Mouse (Mus musculus) embryonic facial prominence, embryonic 10.5 days (tissue): ENCODE measurements around the gene Pon2. TPM values are rescaled to one million over a fixed set of nuclear protein-coding genes. Genes with fewer than 3 reads are reported as not detected.
"Not testable (repeated sequence)": the region's sequence is repeated elsewhere in the genome, so short reads cannot be mapped to it uniquely, and the experiment has no call there.

Experiments used
- DNase-seq: peaks from one replicate; pipeline ENCODE4 v3.0.0-alpha.2; 2017; ENCODE audit warnings: low spot score
- H3K27ac ChIP-seq: fragments of 300-500 bp; sonication (generic); replicated peaks from 2 replicates; pipeline ENCODE4 v1.5.1; 2016; ENCODE audit warnings: mild to moderate bottlenecking
- H3K27me3 ChIP-seq: fragments of 300-500 bp; sonication (generic); replicated peaks from 2 replicates; pipeline ENCODE4 v1.6.1; 2016; ENCODE audit warnings: low read depth, mild to moderate bottlenecking; ENCODE audit not compliant: poor library complexity, severe bottlenecking
- H3K36me3 ChIP-seq: fragments of 300-500 bp; sonication (generic); replicated peaks from 2 replicates; pipeline ENCODE4 v1.6.1; 2016; ENCODE audit warnings: mild to moderate bottlenecking, moderate library complexity
- H3K4me1 ChIP-seq: fragments of 300-500 bp; sonication (generic); 2 replicates; pipeline ENCODE4 v1.6.1; 2016
- H3K4me3 ChIP-seq: fragments of 300-500 bp; sonication (generic); 2 replicates; pipeline ENCODE4 v1.5.1; 2016; ENCODE audit warnings: mild to moderate bottlenecking, moderate library complexity
- H3K9me3 ChIP-seq: fragments of 300-500 bp; sonication (generic); 2 replicates; pipeline ENCODE4 v1.6.1; 2016; ENCODE audit warnings: mild to moderate bottlenecking
- WGBS: fragments of 180-500 bp; shearing (Covaris S2); methylation state at CpG from one replicate; pipeline ENCODE4 v1.1.7; 2016; 5-methylcytosine and 5-hydroxymethylcytosine counted together
- polyA plus RNA-seq: library from polyadenylated mRNA; unstranded; fragments of >200 nt; fragmentation: Nextera tagmentation; extraction: Ambion mirVana; gene quantifications from 2 replicates; pipeline ENCODE4 v1.2.1, GENCODE M21; 2016

Pon2 gene
- polyA plus RNA-seq, 1 experiment from 2014 or later: 22.9 TPM

- no peak for DNase-seq
- Histone ChIP-seq H3K36me3 (no peaks in the 10 kb centered on the region), H3K27ac (no peak overlapping the region), H3K4me1 (no peaks in the 10 kb centered on the region), H3K9me3 (no peaks in the 10 kb centered on the region), H3K4me3 (no peak overlapping the region), H3K27me3 (no peaks in the 10 kb centered on the region)
- WGBS: 95% methylated on average over 3 of the region's 3 CpGs
These were observed 59.5 kb downstream of the Pon2 start for GRCm38 (mm10) chr6:5238799-5239198.

DNA sequence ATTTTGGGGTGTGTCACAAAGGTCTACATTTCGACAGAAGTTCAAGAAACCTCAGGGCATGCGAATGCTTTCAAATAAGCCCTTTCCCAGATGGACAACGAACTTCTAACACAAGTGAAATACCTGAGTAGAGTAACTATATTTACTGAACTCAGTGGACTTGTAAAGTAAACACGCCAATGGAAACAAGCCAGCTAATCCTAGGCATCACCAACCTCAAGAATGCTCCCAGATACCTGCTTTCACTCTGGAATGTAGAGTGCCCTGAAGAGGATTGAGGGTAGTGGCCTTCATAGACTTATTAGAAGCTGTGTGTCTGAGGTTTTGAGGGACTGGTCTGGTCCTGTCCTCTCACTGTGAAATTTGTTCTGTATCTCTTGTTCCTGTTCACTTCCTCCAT, 60.7 kb downstream of the Pon2 start:
- Histone ChIP-seq H3K4me1 (no peaks in the 10 kb centered on the region), H3K27ac (no peak overlapping the region), H3K27me3 (no peaks in the 10 kb centered on the region), H3K36me3 (no peaks in the 10 kb centered on the region), H3K4me3 (no peak overlapping the region), H3K9me3 (no peaks in the 10 kb centered on the region)
- 85% methylated on average over 4 of the region's 4 CpGs for WGBS
- no peak for DNase-seq

DNA sequence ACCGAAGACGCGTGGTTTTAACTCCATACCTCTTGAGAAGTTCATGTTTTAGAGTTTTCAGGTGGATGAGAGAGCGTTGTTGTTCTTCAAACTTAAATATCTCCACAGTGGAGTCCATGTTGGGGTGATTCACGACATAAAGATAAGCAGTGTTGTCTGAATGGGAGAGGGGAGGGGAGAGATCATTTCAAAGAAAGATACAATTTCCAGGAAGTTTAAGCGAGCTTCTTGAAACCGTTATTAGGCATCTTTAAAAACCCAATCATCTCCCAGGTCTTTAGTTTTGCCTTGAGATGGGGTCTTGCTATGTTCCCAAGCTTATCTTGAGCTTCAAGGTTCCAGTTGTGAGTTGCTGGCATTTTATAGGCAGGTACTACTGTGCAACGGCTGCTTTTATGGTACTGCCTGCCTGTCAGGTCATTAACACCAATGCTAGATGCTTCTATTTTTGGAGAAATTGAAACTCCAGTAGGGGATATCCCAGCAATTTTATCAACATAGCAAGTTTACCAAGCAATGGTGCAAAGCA, 61.3 kb downstream of the Pon2 start:
- Histone ChIP-seq H3K4me3 (no peak overlapping the region), H3K27me3 (no peaks in the 10 kb centered on the region), H3K4me1 (no peaks in the 10 kb centered on the region), H3K9me3 (no peaks in the 10 kb centered on the region), H3K27ac (no peak overlapping the region), H3K36me3 (no peaks in the 10 kb centered on the region)
- DNase-seq: no peak
- WGBS: 89% methylated on average over 8 of the region's 8 CpGs

- H3K36me3 ChIP-seq: no peaks in the 10 kb centered on the region
- no peak for DNase-seq
- no peaks in the 10 kb centered on the region for H3K9me3 ChIP-seq
- no peaks in the 10 kb centered on the region for H3K4me1 ChIP-seq
- H3K27me3 ChIP-seq: no peaks in the 10 kb centered on the region
- 78% methylated on average over 3 of the region's 3 CpGs for WGBS
- no peak overlapping the region for H3K4me3 ChIP-seq
- H3K27ac ChIP-seq: no peak overlapping the region
These were observed 63.7 kb downstream of the Pon2 start for GRCm38 (mm10) chr6:5234563-5234962.

DNA sequence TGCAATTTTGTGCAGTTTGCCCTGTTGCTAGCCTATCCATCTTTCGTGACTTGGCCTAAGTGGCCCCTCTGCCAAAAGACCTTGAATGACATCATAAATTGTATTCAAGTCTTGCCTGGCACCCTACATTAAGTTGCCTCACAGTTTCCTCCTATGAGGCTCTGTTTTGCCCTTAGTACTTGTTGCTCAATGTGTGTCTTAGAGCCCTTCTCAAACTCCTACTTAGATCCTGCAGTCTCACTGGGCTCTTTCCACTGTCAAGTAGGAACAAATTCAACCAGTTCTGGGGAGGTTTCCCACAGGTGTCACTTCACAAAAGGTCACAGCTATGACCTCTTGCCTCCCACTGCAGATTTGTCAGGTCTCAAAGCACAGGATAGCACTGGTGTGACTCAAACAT, 64.4 kb downstream of the Pon2 start:
- Histone ChIP-seq H3K4me3 (no peak overlapping the region), H3K27me3 (no peaks in the 10 kb centered on the region), H3K9me3 (no peaks in the 10 kb centered on the region), H3K4me1 (no peaks in the 10 kb centered on the region), H3K36me3 (no peaks in the 10 kb centered on the region), H3K27ac (no peak overlapping the region)
- no peak for DNase-seq
- 89% methylated on average over 1 of the region's 1 CpGs for WGBS

DNA sequence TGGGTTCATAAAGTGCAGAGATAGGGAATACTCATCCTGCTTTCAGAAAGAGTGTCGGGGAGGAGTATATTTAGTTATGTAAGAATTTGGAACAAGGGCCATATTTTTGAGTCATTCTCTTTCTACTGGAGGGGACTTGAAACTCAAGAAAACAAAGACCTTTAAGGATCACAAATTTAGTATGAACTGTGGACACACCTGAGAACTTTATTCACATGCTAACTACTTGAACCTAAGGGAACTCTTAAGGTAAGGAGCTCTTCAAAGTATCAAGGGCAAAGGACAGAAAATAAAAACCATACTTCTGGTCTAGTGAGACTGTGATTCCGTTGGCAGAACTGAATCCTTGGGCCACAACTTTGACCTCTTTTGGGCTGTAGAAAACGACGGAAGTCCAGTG, 66.2 kb downstream of the Pon2 start:
- Histone ChIP-seq H3K4me3 (no peak overlapping the region), H3K36me3 (no peaks in the 10 kb centered on the region), H3K27ac (no peak overlapping the region), H3K27me3 (no peaks in the 10 kb centered on the region), H3K4me1 (no peaks in the 10 kb centered on the region), H3K9me3 (no peaks in the 10 kb centered on the region)
- 86% methylated on average over 4 of the region's 4 CpGs for WGBS
- no peak for DNase-seq

DNA sequence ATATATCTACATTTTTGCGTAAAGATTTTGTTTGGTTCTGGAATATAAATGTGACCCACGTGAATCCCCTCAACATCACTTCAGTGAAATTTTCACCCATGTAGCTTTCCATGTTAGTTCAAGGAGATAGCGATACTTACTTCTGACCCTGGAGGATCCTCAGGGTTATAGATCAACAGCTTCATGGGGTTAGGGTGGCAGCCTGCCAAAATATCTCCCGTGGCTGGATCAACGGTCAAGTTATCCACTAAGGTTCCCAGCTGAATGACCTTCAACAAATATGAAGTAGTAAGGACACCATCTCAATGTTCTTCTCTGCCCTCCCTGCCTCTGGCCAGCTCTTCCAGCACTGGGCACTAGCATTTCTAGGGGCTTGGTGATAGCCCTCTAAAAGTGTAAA, 68.0 kb downstream of the Pon2 start:
- Histone ChIP-seq H3K27me3 (no peaks in the 10 kb centered on the region), H3K9me3 (no peaks in the 10 kb centered on the region), H3K36me3 (no peaks in the 10 kb centered on the region), H3K4me3 (no peak overlapping the region), H3K27ac (no peak overlapping the region), H3K4me1 (no peaks in the 10 kb centered on the region)
- WGBS: 95% methylated on average over 5 of the region's 5 CpGs
- no peak for DNase-seq

DNA sequence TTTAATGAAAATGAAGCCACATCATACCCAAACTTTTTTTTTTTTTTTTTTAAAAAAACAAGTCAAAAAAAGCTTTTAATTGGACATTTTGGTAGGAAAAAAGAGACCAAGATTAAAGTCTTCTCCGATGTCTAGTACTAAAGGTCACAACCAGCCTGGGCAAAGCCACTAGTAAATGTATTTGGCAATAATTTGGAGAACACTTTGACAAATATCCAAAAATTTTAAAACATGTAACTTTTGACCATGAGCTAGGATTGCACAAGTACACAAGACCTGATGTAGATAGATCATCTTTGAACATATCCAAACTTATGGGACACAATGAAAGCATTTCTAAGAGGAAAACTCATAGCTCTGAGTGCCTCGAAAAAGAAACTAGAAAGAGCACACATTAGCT, 74.7 kb downstream of the Pon2 start:
- H3K36me3 ChIP-seq, H3K4me3 ChIP-seq, H3K4me1 ChIP-seq, H3K9me3 ChIP-seq, DNase-seq, H3K27ac ChIP-seq, H3K27me3 ChIP-seq: not testable (repeated sequence)
- WGBS: 87% methylated on average over 2 of the region's 2 CpGs

DNA sequence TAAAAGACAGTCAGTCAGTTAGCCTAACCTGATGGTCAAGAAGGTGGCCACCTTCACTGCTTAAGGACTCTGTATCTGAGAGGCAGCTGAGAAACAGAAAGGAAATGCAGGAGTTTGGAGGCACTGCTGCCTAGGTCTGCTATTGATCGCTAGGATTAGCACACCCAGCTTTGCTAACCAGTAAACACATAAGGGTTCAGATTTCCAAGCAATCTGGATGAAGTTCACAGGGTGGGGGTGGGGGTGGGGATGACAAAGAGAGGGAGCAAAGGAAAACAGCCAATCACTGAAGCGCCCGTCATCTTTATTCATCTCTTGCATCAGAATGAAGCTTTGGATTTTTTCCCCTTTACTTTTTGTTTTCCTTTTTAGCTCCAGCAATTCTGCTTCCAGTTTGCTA, 76.2 kb downstream of the Pon2 start:
- Histone ChIP-seq H3K9me3 (no peaks in the 10 kb centered on the region), H3K4me3 (no peak overlapping the region), H3K27ac (no peak overlapping the region), H3K27me3 (no peaks in the 10 kb centered on the region), H3K36me3 (no peaks in the 10 kb centered on the region), H3K4me1 (peaks cover 4% of the 10 kb centered on the region; the same call in 1 of the 2 replicates)
- no peak for DNase-seq
- 70% methylated on average over 3 of the region's 3 CpGs for WGBS

- peaks cover 4% of the 10 kb centered on the region; the same call in 1 of the 2 replicates for H3K4me1 ChIP-seq
- peaks cover under 1% of the 10 kb centered on the region; the same call in 1 of the 2 replicates for H3K9me3 ChIP-seq
- H3K4me3 ChIP-seq: no peak overlapping the region
- 90% methylated on average over 4 of the region's 4 CpGs for WGBS
- no peaks in the 10 kb centered on the region for H3K27me3 ChIP-seq
- H3K36me3 ChIP-seq: no peaks in the 10 kb centered on the region
- DNase-seq: no peak
- H3K27ac ChIP-seq: no peak overlapping the region
These were observed 80.1 kb downstream of the Pon2 start for GRCm38 (mm10) chr6:5218190-5218589.

Other genes starting within 250 kb of the Pon2 start
- gene Pon1, start 104.5 kb downstream of the Pon2 start, polyA plus RNA-seq: 0.25 TPM in 1 of 2 replicates, not detected in the other
- 6.3 and 6.5 TPM in 2 replicates for gene Pon3, start 42.2 kb downstream of the Pon2 start, polyA plus RNA-seq
- gene Asb4, start 84.9 kb upstream of the Pon2 start, polyA plus RNA-seq: 69.0 and 70.1 TPM in 2 replicates
- 0.55 and 0.60 TPM in 2 replicates for gene Pdk4, start 197.9 kb upstream of the Pon2 start, polyA plus RNA-seq